Mouse (Mus musculus) G1E (cell line): ENCODE measurements at regions not wholly inside any gene's neighbourhood (a gene's known extent, or its start where the extent isn't known, plus 50 kb on each side); places are given as distances from the start of the nearest gene placed in this dataset.

ENCODE experiments used
- ATAC-seq: 2 replicates; pipeline ENCODE4 v1.8.0; 2016; ENCODE audit warnings: mild to moderate bottlenecking; ENCODE audit not compliant: insufficient number of reproducible peaks, poor library complexity, low FRiP score, severe bottlenecking; ENCODE audit errors: extremely low read depth
- DNase-seq: peaks from one replicate; pipeline ENCODE4 v3.0.0; 2012; ENCODE audit warnings: low spot score
- H3K27me3 ChIP-seq: 2 replicates; pipeline ENCODE4 v1.6.1; 2012; ENCODE audit warnings: mild to moderate bottlenecking, low read length, inconsistent platforms; ENCODE audit not compliant: insufficient read depth
- H3K36me3 ChIP-seq: replicated peaks from 2 replicates; pipeline ENCODE3; 2012; ENCODE audit warnings: mild to moderate bottlenecking, inconsistent platforms
- H3K4me1 ChIP-seq: 2 replicates; pipeline ENCODE4 v1.6.1; 2012; ENCODE audit warnings: low read depth, low read length, inconsistent platforms, mixed read lengths; ENCODE audit not compliant: insufficient read depth
- H3K4me3 ChIP-seq: 2 replicates; pipeline ENCODE4 v1.5.1; 2012; ENCODE audit warnings: low read depth, mild to moderate bottlenecking, inconsistent platforms, low read length, moderate library complexity, mixed read lengths
- H3K9me3 ChIP-seq: replicated peaks from 2 replicates; pipeline ENCODE4 v1.6.1; 2012; ENCODE audit warnings: inconsistent platforms
- CTCF ChIP-seq: IDR thresholded peaks from 2 replicates; pipeline ENCODE4 v1.5.1; 2012; ENCODE audit warnings: low read depth, low read length, inconsistent platforms, mixed read lengths
- GATA1 ChIP-seq: IDR thresholded peaks from 2 replicates; pipeline ENCODE4 v1.6.1; 2012; ENCODE audit warnings: borderline replicate concordance, low read length, inconsistent platforms, mixed read lengths
- GATA2 ChIP-seq: IDR thresholded peaks from 2 replicates; pipeline ENCODE4 v1.6.1; 2012; ENCODE audit warnings: low read depth, low read length, inconsistent platforms, borderline replicate concordance
- POLR2AphosphoS5 ChIP-seq: IDR thresholded peaks from 2 replicates; pipeline ENCODE4 v1.6.1; 2012; ENCODE audit warnings: low read depth, low read length, inconsistent platforms; ENCODE audit not compliant: insufficient replicate concordance
- TAL1 ChIP-seq: conservative IDR thresholded peaks from 2 replicates; pipeline ENCODE4 v1.6.1; 2012; ENCODE audit warnings: low read depth, low read length, inconsistent platforms, mixed read lengths

- Histone ChIP-seq H3K27me3 (no peaks in the 10 kb centered on the region), H3K4me1 (no peaks in the 10 kb centered on the region), H3K9me3 (peaks cover 39% of the 10 kb centered on the region), H3K36me3 (no peaks in the 10 kb centered on the region), H3K4me3 (no peak overlapping the region)
- ATAC-seq (no peak), DNase-seq (no peak)
- no peak for TF ChIP-seq POLR2AphosphoS5
These were observed 62.4 kb upstream of the S1pr3 start for GRCm38 (mm10) chr13:51345839-51346550.

- DNase-seq (no peak), ATAC-seq (no peak)
- Histone ChIP-seq H3K36me3 (no peaks in the 10 kb centered on the region), H3K4me1 (no peaks in the 10 kb centered on the region), H3K4me3 (no peak overlapping the region), H3K9me3 (peaks cover 51% of the 10 kb centered on the region), H3K27me3 (no peaks in the 10 kb centered on the region)
- TF ChIP-seq TAL1 (no peak), POLR2AphosphoS5 (no peak)
These were observed 59.7 kb upstream of the S1pr3 start for GRCm38 (mm10) chr13:51348707-51349106.

GRCm38 (mm10) chr13:51349818-51350551, 58.5 kb upstream of the S1pr3 start:
- DNase-seq = no peak
- Histone ChIP-seq H3K4me3 (no peak overlapping the region), H3K27me3 (no peaks in the 10 kb centered on the region), H3K9me3 (peaks cover 52% of the 10 kb centered on the region), H3K36me3 (no peaks in the 10 kb centered on the region), H3K4me1 (no peaks in the 10 kb centered on the region)
- ATAC-seq = no peak
- TF ChIP-seq POLR2AphosphoS5 (no peak), CTCF (no peak), GATA2 (no peak), TAL1 (no peak), GATA1 (no peak)

GRCm38 (mm10) chr13:51352874-51353273, 55.6 kb upstream of the S1pr3 start:
- no peak for DNase-seq
- no peak for TF ChIP-seq CTCF
- no peak for TF ChIP-seq TAL1
- TF ChIP-seq GATA2 = no peak
- TF ChIP-seq POLR2AphosphoS5 = no peak
- TF ChIP-seq GATA1 = no peak
- Histone ChIP-seq H3K4me1 (no peaks in the 10 kb centered on the region), H3K27me3 (no peaks in the 10 kb centered on the region), H3K36me3 (no peaks in the 10 kb centered on the region), H3K4me3 (no peak overlapping the region), H3K9me3 (peaks cover 42% of the 10 kb centered on the region)
- ATAC-seq = no peak

- H3K4me1 ChIP-seq = no peaks in the 10 kb centered on the region
- no peaks in the 10 kb centered on the region for H3K27me3 ChIP-seq
- H3K36me3 ChIP-seq = no peaks in the 10 kb centered on the region
- no peak for ATAC-seq
- H3K4me3 ChIP-seq = no peak overlapping the region
- peaks cover 38% of the 10 kb centered on the region for H3K9me3 ChIP-seq
- TF ChIP-seq TAL1 (no peak), GATA2 (no peak), CTCF (no peak)
- DNase-seq = no peak
These were observed 52.9 kb upstream of the S1pr3 start for GRCm38 (mm10) chr13:51355507-51355906.
